Mouse (Mus musculus): Measurements from ENCODE around the gene Timm22. TPM values are rescaled to one million over a fixed set of nuclear protein-coding genes. Genes with fewer than 3 reads are reported as not detected.

Timm22 gene
- total RNA-seq, 2 experiments from 2014 or later, result 38.1 to 39.9 TPM

DNA sequence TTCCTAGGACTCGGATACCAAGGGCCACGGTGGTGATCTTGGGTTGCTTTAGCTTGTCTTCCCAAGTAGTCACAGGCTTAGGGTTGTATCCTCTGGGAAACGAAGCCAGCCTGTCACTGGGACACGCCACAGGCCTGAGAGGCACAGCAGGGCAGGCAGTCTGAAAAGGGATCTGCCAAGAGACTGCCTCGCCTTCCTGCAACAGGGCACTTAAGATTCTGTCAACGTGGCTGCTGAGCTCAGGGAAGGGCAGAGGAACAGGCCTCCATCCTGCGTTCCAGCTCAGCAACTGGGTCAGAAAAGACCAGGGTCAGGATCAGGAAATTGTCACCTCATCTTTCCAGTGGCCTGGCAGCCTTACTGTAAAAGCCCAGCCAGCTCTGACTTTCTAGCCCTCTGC lies 22.8 kb downstream of the Timm22 start:
- no peak for DNase-seq (ENCODE audit: low spot score in 2 of 2)

DNA sequence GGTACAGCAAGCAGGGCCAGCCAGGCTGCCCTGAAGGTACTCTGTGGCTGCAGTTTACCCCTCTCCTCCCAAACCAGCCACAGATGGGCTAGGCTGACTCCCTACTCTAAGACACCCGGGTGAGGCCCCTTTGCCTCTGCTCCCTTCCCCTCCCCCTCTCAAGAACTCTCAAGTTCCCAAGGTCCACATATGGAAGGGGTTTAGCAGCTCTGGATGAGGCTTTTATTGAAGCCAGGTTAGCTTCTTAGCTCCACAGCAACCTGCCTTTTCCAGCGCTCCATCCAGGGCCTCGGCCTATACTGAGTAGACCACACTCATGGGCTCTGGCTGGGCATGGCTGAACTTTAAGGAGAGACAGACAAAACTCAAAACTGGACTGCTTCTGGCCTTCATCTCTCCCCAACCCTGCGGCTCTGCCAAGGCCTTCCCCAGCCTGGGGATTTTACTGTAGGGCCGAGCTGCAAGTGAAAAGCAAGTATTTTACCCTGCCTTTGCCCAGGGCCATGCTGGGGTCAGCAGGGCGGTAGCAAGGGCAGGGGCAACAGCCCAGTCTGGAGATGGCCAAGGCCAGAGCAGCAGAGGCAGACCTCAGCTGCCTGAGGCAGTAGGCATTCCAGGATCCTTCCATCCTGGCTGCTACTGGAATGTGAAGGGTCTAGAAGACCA lies 23.3 kb downstream of the Timm22 start:
- DNase-seq (ENCODE audit: low spot score in 2 of 2), result no peak

DNA sequence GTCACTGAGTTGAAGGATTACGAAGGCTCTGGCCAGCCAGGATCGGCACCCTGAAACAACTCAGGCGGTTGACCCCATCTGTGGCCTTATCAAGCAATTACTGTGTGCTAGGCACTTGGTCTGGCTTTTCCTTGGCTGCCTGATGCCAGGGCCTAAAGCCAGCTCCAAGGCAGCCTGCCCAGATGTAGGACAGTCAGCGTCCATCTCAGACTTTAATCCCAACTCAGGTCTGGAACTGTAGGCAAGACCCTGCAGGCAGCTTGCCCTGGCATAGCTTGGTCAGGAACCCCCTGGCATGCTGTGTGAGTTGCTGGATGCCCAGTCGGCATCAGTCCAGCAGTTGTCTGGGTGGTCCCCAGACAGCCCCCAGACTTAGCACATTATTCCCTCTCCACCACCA lies 29.3 kb downstream of the Timm22 start:
- DNase-seq (ENCODE audit: low spot score in 2 of 2), result peak in 1 of 2 experiments; percentile 58

DNA sequence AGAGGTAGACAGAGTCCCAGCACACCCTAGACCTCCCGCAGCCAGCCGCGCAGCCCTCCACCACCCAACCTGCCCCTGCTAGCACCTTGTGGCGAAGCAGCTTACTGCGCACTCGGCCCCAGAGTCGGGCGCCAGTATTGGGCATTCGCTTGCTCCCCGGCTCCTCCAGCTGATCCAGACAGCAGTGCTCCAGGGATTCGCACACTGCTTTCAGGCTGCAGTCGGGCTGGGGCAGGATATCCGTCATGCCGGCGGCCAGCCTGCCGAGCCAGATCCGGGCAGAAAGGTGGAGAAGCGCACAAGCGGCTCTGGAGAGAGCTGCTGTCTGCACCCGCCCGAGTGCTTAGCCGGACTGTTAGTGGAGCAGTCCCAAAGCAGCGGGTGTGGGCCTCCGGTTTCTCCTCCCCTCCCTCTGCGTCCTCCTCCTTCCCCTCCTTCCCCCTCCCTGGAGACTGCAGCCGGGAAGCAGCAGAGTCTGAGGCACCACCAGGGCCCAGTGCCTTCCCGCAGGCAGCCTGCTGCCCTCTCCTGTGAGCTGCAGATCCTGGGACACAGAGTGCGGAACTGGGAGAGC lies 30.2 kb downstream of the Timm22 start:
- peak in 1 of 2 experiments; percentile 58 for DNase-seq (ENCODE audit: low spot score in 2 of 2)

DNA sequence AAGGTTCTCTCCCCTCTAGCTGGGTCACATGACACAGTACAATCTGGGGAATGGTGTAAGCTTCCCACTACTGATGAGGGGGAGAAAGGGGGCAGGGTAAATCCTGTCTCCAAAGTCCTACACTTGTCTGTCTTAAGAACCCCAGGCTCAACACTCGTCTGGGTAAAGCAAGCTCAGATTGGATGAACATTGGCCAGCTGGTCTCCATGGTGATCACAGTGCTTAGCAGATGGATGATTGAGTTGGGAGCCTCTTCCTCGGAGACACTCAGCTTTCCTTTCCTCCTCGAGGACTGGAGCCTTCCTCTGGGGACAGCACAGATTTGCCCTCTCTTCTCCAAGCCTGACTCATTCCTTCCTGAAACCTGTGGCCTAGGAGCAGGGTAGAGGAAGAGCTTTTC lies 32.9 kb downstream of the Timm22 start:
- DNase-seq (ENCODE audit: low spot score in 2 of 2), result no peak

DNA sequence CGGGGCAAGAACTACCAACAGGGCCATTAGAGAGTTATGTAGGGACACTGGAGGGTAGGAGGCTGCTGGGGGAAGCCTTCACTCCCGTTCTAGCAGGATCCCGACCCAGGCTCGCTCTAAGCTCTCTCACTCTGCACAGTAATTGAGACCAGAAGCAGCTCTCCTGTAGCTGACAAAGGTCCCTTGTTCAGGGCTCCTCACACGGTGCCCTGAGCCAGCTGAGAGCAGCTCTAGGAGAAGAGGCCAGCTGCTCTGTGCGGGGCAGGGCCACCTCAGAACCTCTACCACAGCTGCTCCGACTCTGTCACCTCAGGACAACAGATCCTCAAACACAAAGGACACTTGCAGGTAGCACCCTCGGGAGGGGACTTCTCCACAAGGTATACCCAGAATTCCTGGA lies 38.7 kb downstream of the Timm22 start:
- DNase-seq (ENCODE audit: low spot score in 2 of 2), result no peak

DNA sequence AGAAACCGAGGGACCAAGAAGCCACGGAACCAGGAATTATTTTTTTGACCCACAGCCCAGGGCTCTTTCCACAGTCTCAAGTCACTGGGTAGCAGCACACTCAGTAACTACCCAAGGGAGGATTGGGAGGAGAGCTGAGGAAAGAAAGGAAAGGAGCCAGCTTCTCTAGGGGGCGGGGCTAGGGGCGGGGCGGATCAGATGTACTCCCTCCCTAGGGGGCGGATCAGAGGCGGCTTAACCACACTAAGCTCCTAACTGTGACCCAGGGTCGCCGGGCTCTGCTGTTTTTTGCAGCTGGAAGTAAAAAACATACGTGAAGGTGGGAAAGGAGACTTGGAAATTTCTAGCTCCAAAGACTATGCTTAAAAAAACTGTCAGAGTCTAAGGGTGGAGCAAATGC lies 39.5 kb downstream of the Timm22 start:
- DNase-seq (ENCODE audit: low spot score in 2 of 2), result no peak

DNA sequence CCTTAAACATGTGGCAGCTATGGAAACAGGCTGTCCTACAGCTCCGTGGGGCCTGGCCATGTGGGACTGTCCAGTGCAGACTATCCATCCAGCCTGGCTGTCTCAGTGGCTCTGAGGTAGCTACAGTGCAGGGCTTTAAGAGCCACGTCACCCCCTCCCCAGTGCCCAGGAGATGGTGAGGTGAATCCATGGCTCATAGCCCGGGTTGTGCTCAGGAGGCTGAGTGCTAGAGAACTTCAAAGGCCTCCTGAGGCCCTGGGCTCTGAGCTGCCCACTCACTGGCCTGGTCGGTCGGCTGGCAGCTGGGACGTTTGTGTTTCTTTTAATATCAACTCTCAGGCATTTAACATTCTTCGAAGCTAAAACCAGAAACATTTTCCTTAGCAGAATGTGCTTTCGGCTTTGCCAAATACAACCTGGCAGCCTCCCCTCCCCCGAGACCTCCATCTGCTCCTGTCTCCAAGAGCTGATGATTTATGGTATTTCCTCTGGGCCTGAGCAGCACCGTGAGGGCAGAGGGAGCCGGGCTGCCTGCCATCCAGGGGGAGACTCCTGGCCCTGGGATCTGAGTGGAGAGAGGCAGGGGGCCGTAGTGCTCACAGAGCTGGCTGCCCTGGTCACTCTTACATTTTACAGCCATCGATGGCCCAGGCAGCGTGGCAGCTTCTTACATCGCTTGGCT lies 42.9 kb downstream of the Timm22 start:
- peak; percentile 64 to 73 for DNase-seq (ENCODE audit: low spot score in 2 of 2)

DNA sequence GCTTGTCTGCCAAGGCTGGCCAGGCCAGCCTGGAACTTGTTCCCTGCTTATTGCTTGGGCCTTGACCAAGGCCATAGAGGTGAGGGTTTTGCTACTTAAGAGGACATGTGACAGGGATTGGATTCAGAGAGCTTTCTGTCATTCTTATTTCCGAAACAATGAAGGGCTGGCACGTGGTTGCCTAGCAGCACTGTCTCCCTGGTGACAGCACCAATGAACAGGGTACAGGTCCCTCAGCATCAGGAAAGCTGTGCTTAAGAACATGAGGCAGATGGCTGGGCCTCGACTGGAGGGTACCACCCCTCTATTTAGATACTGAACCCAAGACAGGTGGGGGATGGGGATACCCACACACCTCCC lies 43.4 kb downstream of the Timm22 start:
- DNase-seq (ENCODE audit: low spot score in 2 of 2), result peak in 1 of 2 experiments; percentile 56

DNA sequence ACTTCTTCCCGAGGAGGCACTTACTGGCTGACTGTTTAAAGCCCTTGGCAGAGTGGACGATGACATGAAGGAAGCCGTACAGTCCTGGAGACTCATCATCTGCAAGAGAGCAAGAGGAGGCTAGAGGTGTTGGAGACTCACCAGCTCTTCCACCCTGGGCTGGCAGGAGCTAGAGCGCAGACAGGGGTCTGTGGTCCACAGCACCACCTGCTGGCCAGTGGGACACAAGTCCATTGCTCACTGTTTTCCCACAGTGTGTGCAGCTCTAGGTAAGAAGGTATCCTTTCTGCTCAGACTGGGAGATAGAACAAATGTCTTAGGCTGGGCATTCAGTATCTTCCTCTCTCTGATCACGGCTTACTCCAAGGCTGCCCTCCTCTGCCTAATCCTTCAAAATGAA lies 47.7 kb downstream of the Timm22 start:
- peak; percentile 77 to 82 for DNase-seq (ENCODE audit: low spot score in 2 of 2)

DNA sequence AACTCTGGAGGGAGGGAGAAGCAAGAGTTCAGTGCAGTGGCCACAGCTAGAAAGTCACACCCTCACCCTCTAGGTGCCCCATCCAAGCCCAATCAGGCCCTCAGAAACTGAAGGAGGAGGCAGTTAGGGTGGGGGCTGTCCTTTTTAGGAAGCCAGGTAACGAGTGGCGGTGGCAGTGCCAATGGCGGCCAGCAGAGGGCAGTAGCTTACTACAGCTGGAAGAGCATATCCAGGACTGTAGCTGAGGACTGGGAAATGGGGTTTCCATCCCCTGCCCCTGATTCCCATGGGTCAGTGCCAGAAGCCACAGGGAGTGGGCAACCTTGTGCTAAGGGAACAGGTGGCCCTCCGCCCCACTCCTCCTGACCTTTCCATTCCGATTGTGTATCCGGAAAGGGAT lies 49.5 kb downstream of the Timm22 start:
- DNase-seq (ENCODE audit: low spot score in 2 of 2), result peak; percentile 90 to 91

DNA sequence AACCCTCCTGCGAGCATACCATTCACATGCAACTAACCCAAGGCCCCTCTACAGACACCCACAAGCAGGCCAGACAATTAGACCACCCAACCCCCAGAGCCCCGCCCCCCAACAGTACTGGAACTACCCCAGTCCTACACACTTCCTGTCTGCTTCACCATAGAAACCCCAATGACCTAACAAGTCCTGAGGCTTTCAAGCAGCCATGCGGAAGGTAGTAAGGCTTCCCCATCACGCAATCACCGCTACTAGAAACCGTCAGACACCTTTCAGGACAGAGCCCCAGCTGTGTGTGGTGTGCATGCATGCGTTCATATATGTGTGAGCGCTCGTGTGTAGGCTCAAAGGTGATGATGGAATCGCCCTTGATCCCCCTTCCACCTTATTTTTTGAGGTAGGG lies 50.1 kb downstream of the Timm22 start:
- DNase-seq (ENCODE audit: low spot score in 2 of 2), result no peak

DNA sequence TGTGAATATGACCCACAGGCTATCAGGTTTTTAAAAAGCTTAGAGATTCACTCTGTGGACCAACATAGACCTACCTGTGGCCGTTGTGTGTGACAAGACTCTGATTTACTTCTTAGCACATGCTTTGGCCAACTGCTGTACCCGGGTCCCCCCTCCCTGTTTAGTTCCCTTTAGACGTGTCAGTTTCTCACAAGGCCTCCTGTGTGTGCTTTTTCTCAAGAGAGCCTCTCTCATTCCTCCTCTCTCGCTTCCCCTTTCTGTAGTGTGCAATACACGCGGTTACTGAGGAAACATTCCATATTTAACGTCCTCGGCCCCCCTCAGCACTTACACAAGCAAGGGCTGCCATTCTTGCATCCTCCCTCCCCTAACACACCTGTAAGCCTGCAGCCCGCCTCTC lies 52.0 kb downstream of the Timm22 start:
- DNase-seq (ENCODE audit: low spot score in 2 of 2), result no peak

DNA sequence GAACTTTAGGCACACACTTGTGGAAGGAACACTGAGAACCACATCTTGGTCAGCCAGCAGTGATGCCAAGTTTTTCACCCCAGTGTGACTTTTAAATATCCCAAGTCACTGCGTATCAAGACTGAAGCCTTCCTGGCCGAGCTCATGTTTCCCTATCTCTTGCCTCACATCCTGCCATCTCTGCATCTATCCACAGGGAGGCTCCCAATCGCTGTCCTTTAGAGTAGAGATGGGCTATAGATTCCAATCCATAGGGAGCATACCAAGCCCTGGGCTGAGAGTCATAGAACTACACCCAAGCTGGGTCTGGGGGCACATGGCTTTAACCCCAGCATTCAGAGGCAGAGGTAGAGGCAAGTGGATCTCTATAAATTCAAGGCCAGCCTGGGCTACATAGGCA lies 52.7 kb downstream of the Timm22 start:
- DNase-seq (ENCODE audit: low spot score in 2 of 2), result no peak

DNA sequence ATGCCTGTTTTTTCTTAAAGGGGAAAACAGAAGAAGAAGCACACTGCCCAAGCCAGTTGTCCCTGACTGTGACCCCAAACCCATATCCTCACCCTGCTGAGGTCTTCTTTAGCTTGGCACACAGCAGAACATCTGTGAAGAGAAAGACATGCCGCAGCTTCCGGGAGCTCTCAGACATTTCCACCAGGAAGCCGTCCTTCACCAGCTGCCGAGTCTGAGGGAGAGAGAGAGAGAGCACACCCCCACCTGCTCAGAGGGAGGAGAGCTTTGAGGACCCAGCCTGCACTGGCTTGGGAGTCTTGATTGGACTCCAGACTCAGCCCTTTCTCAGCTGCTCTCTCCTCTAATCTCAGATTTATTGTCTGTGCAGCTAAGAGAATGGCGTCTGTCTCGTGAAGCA lies 54.4 kb downstream of the Timm22 start:
- DNase-seq (ENCODE audit: low spot score in 2 of 2), result no peak

DNA sequence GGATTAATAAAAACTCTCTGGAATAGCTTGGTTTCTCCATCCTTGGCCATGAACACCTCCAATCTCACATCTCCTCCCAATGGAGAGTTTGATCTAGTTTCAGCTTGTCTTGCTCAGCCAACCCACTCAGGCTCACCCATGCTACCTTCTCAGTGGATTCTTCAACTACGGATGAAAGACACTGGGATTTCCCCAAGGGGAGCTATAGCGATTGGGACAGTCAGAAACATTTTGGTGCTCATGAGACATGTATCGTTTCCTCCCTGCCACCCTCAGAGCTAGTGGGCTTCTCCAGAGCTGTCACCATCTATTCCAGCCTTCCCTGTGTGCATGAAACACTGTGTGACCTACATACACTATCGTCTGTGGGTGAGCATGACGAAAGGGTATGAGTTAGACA lies 54.9 kb downstream of the Timm22 start:
- DNase-seq (ENCODE audit: low spot score in 2 of 2), result no peak

DNA sequence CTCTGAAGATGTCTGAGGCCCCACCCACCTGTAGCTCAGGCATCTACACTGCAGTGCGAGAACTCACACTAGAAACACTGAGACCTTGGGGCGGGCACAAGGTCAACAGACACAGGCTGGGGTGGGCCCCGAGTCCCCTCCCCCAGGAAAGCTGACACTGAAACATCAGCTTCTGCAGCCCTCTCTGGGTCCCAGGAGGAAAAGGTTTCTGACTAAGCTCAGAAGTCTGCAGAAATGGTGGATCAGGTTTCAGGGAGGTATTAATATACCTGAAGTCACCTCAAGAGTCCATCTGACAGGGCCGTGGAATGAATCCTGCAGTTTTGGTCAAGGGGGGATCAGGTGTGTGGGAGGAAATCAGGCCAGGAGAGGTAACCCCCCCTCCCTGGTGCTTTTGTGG lies 59.1 kb downstream of the Timm22 start:
- DNase-seq (ENCODE audit: low spot score in 2 of 2), result no peak

Other genes with a start within 250 kb of the Timm22 start
- gene Vps53, start 227.3 kb upstream of the Timm22 start, total RNA-seq (2021), result 10 to 100 TPM; 75.2 to 75.6 TPM
- 10 to 100 TPM; 20.2 to 22.3 TPM for gene Fam57a, start 227.3 kb upstream of the Timm22 start, total RNA-seq (2021)
- 1 to 10 TPM in 1 of 2 experiments, under 1 TPM in 1; 0.69 to 1.3 TPM for gene Dbil5, start 189.3 kb upstream of the Timm22 start, total RNA-seq (2021)
- 10 to 100 TPM; 11.5 to 11.6 TPM for gene Gemin4, start 189.3 kb upstream of the Timm22 start, total RNA-seq (2021)
- gene Mrm3, start 163.2 kb upstream of the Timm22 start, total RNA-seq (2021), result 10 to 100 TPM; 17.6 to 18.2 TPM
- 10 to 100 TPM; 48.6 to 66.6 TPM for gene Glod4, start 163.2 kb upstream of the Timm22 start, total RNA-seq (2021)
- 10 to 100 TPM; 11.1 to 13.0 TPM for gene Nxn, start 7.8 kb upstream of the Timm22 start, total RNA-seq (2021)
- 100 to 1,000 TPM; 299 to 308 TPM for gene Abr, start 215.4 kb downstream of the Timm22 start, total RNA-seq (2021)

Data from layer of hippocampus, postnatal 10 days (tissue).